Mouse (Mus musculus): ENCODE results near the gene Gm7942.
"Not testable (repeated sequence)": the region's sequence is repeated elsewhere in the genome, so short reads cannot be mapped to it uniquely, and the experiment has no call there.

The Gm7942 gene

DNA sequence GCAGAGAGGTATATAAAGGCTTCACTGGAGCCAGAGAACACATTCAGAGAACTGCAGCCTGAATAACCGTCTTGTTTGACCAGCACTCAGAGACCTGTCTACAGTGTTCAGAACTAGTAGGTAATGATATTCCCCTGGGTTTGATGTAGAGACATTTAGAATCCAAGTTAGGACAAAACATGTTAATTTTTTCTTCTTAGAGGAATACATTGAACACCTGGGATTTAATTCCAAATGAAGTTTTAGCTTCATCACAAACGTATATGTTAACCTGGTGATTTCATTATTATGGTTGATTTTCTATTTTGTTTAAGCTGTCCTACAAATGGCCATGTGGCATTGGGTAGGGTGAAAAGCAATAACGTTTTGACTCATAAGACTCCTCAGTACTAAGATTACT lies at the start of gene Gm7942:
Gene Gm7942, plus strand, starts transcription at position 301 of the 400 bp plus-strand sequence.
- DNase-seq (ENCODE audit: low spot score in 2 of 2), result not testable (repeated sequence)

Measured in urinary bladder, adult 18-20 months (tissue).